Mouse (Mus musculus) bone marrow macrophage, adult 2 months (primary cell): ENCODE data around the gene Cldn14.

Experiments
- CTCF ChIP-seq: IDR thresholded peaks from 2 replicates; pipeline ENCODE4 v1.5.1; 2012; ENCODE audit warnings: low read depth, mild to moderate bottlenecking, low read length, moderate library complexity
- POLR2A ChIP-seq: IDR thresholded peaks from 2 replicates; pipeline ENCODE4 v1.6.1; 2012; ENCODE audit warnings: mild to moderate bottlenecking, low read depth, low read length, borderline replicate concordance

DNA sequence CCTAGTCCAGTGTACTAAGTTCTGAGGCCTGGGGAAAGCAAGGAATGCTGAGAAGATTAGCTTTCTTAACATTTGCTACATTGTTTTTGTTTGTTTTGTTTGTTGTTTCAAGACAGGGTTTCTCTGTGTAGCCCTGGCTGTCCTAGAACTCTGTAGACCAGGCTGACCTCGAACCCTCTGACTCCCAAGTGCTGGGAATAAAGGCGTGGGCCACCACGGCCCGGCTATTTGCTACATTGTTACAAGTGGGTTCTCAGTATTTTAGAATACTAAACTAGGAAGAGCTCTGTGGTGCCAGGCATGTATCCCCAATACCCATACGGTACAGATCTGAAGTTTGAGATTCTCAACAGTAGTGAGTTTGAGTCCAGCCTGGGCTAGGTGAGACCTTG is 123.9 kb downstream of the Cldn14 start:
- TF ChIP-seq CTCF, result no peak
- no peak for TF ChIP-seq POLR2A
